Mouse (Mus musculus) hindbrain, postnatal 0 days (tissue): ENCODE data around the gene Fam168a. TPM values are rescaled to one million over a fixed set of nuclear protein-coding genes. Genes with fewer than 3 reads are reported as not detected.
"Not testable (repeated sequence)": the region's sequence is repeated elsewhere in the genome, so short reads cannot be mapped to it uniquely, and the experiment has no call there.

ENCODE experiments used
- ATAC-seq: fragments of 200-750 bp; cut with Nextera tagmentation; 2 replicates; pipeline ENCODE4 v1.8.0; 2017; ENCODE audit warnings: mild to moderate bottlenecking, moderate TSS enrichment, moderate library complexity
- DNase-seq: peaks from one replicate; pipeline ENCODE4 v3.0.0-alpha.2; 2015; ENCODE audit warnings: low spot score
- H3K27ac ChIP-seq: fragments of 300-500 bp; sonication (generic); 2 replicates; pipeline ENCODE4 v1.5.1; 2014; ENCODE audit warnings: mild to moderate bottlenecking
- H3K27me3 ChIP-seq: fragments of 300-500 bp; sonication (generic); 2 replicates; pipeline ENCODE4 v1.6.1; 2014; ENCODE audit warnings: low read length, mixed read lengths; ENCODE audit not compliant: insufficient read depth
- H3K36me3 ChIP-seq: fragments of 300-500 bp; sonication (generic); 2 replicates; pipeline ENCODE4 v1.6.1; 2014; ENCODE audit warnings: low read length, mixed read lengths; ENCODE audit not compliant: insufficient read depth
- H3K4me1 ChIP-seq: fragments of 300-500 bp; sonication (generic); 2 replicates; pipeline ENCODE4 v1.6.1; 2014; ENCODE audit warnings: antibody characterized with exemption, low read length, mixed read lengths; ENCODE audit not compliant: insufficient read depth
- H3K4me2 ChIP-seq: fragments of 300-500 bp; sonication (generic); 2 replicates; pipeline ENCODE4 v1.6.1; 2014; ENCODE audit warnings: low read depth, mild to moderate bottlenecking, low read length, moderate library complexity, mixed read lengths
- H3K4me3 ChIP-seq: fragments of 300-500 bp; sonication (generic); 2 replicates; pipeline ENCODE4 v1.5.1; 2014; ENCODE audit warnings: low read length
- H3K9ac ChIP-seq: fragments of 300-500 bp; sonication (generic); replicated peaks from 2 replicates; pipeline ENCODE4 v1.6.1; 2014; ENCODE audit warnings: mild to moderate bottlenecking, low read length, moderate library complexity, mixed read lengths
- H3K9me3 ChIP-seq: fragments of 300-500 bp; sonication (generic); 2 replicates; pipeline ENCODE4 v1.6.1; 2016; ENCODE audit warnings: low read length, mixed read lengths
- CTCF ChIP-seq: IDR thresholded peaks from 2 replicates; pipeline ENCODE4 v1.5.1; 2016; ENCODE audit warnings: antibody characterized with exemption, control low read depth, low read depth
- WGBS: fragments of 180-500 bp; shearing (Covaris S2); extraction: QIAGEN DNeasy Blood & Tissue Kit; methylation state at CpG from one replicate; pipeline ENCODE4 v1.1.7; 2014; 5-methylcytosine and 5-hydroxymethylcytosine counted together
- polyA plus RNA-seq: library from polyadenylated mRNA; unstranded; fragments of >200 nt; fragmentation: Nextera tagmentation; extraction: Ambion mirVana; gene quantifications from 2 replicates; pipeline ENCODE4 v1.2.1, GENCODE M21; 2015
- total RNA-seq: library from RNA; depleted of rRNA; stranded (reverse); fragments of >200 nt; gene quantifications from 2 replicates; pipeline ENCODE4 v1.2.3, GENCODE M21; 2014

The Fam168a gene
- total and polyA plus RNA-seq, 2 experiments from 2014 or later: 116 to 162 TPM

GRCm38 (mm10) chr7:100845026-100845400, 138.6 kb downstream of the Fam168a start:
- Histone ChIP-seq H3K36me3 (no peaks in the 10 kb centered on the region), H3K4me2 (no peak overlapping the region), H3K9me3 (no peaks in the 10 kb centered on the region), H3K27me3 (no peaks in the 10 kb centered on the region), H3K4me1 (no peaks in the 10 kb centered on the region), H3K9ac (no peak overlapping the region), H3K4me3 (no peak overlapping the region), H3K27ac (no peak overlapping the region)
- DNase-seq (no peak), ATAC-seq (no peak)
- no peak for TF ChIP-seq CTCF

GRCm38 (mm10) chr7:100845412-100845811, 139.0 kb downstream of the Fam168a start:
- DNase-seq (peak; percentile 28), ATAC-seq (no peak)
- WGBS: 57% methylated on average over 1 of the region's 1 CpGs
- Histone ChIP-seq H3K36me3 (no peaks in the 10 kb centered on the region), H3K9me3 (no peaks in the 10 kb centered on the region), H3K4me2 (no peak overlapping the region), H3K27ac (no peak overlapping the region), H3K27me3 (no peaks in the 10 kb centered on the region), H3K4me1 (no peaks in the 10 kb centered on the region), H3K4me3 (no peak overlapping the region), H3K9ac (no peak overlapping the region)
- no peak for TF ChIP-seq CTCF

GRCm38 (mm10) chr7:100846033-100846432, 139.6 kb downstream of the Fam168a start:
- H3K27ac ChIP-seq, DNase-seq, H3K4me1 ChIP-seq, H3K4me2 ChIP-seq, H3K4me3 ChIP-seq, ATAC-seq, H3K27me3 ChIP-seq, H3K9me3 ChIP-seq, H3K36me3 ChIP-seq, H3K9ac ChIP-seq: not testable (repeated sequence)
- 75% methylated on average over 7 of the region's 7 CpGs for WGBS

- Histone ChIP-seq H3K9ac (no peak overlapping the region), H3K36me3 (no peaks in the 10 kb centered on the region), H3K4me1 (0 out of 2 replicates have a peak, but pooled peaks cover 5% of the 10 kb centered on the region), H3K4me2 (no peak overlapping the region), H3K4me3 (no peak overlapping the region), H3K27ac (no peak overlapping the region), H3K27me3 (no peaks in the 10 kb centered on the region), H3K9me3 (no peaks in the 10 kb centered on the region)
- TF ChIP-seq CTCF: no peak
- ATAC-seq: no peak
- DNase-seq: no peak
- 81% methylated on average over 6 of the region's 6 CpGs for WGBS
These were observed 140.7 kb downstream of the Fam168a start for GRCm38 (mm10) chr7:100847131-100847530.

- Histone ChIP-seq H3K9me3 (no peaks in the 10 kb centered on the region), H3K36me3 (no peaks in the 10 kb centered on the region), H3K27ac (no peak overlapping the region), H3K4me3 (no peak overlapping the region), H3K4me2 (no peak overlapping the region), H3K27me3 (no peaks in the 10 kb centered on the region), H3K9ac (no peak overlapping the region), H3K4me1 (0 out of 2 replicates have a peak, but pooled peaks cover 7% of the 10 kb centered on the region)
- TF ChIP-seq CTCF: peak; percentile 77
- ATAC-seq (no peak), DNase-seq (peak; percentile 75)
- 35% methylated on average over 6 of the region's 6 CpGs for WGBS
These were observed 142.3 kb downstream of the Fam168a start for GRCm38 (mm10) chr7:100848744-100849143.

GRCm38 (mm10) chr7:100849508-100849907, 143.1 kb downstream of the Fam168a start:
- H3K4me2 ChIP-seq: no peak overlapping the region
- H3K36me3 ChIP-seq: no peaks in the 10 kb centered on the region
- no peak overlapping the region for H3K27ac ChIP-seq
- H3K4me3 ChIP-seq: no peak overlapping the region
- H3K9ac ChIP-seq: no peak overlapping the region
- H3K9me3 ChIP-seq: no peaks in the 10 kb centered on the region
- H3K4me1 ChIP-seq: 0 out of 2 replicates have a peak, but pooled peaks cover 7% of the 10 kb centered on the region
- no peak for TF ChIP-seq CTCF
- ATAC-seq (no peak), DNase-seq (no peak)
- no peaks in the 10 kb centered on the region for H3K27me3 ChIP-seq
- 94% methylated on average over 2 of the region's 2 CpGs for WGBS

GRCm38 (mm10) chr7:100851481-100852356, 145.3 kb downstream of the Fam168a start:
- Histone ChIP-seq H3K36me3 (no peaks in the 10 kb centered on the region), H3K9me3 (no peaks in the 10 kb centered on the region), H3K4me3 (no peak overlapping the region), H3K27ac (no peak overlapping the region; the same call in 1 of the 2 replicates), H3K9ac (no peak overlapping the region), H3K4me2 (no peak overlapping the region), H3K27me3 (no peaks in the 10 kb centered on the region), H3K4me1 (peaks cover 11% of the 10 kb centered on the region; the same call in 1 of the 2 replicates)
- no peak for DNase-seq
- 58% methylated on average over 9 of the region's 9 CpGs for WGBS
- TF ChIP-seq CTCF: no peak
- ATAC-seq: no peak
